Mouse (Mus musculus) lung, embryonic 16.5 days (tissue): ENCODE measurements around the gene Elf5. TPM values are rescaled to one million over a fixed set of nuclear protein-coding genes. Genes with fewer than 3 reads are reported as not detected.

ENCODE experiments used
- ATAC-seq: fragments of 200-750 bp; cut with Nextera tagmentation; 2 replicates; pipeline ENCODE4 v1.8.0; 2017; ENCODE audit warnings: low read depth, mild to moderate bottlenecking, moderate library complexity
- H3K27ac ChIP-seq: fragments of 300-500 bp; sonication (generic); 2 replicates; pipeline ENCODE4 v1.5.1; 2014; ENCODE audit warnings: mild to moderate bottlenecking, control low read depth, low read length
- H3K27me3 ChIP-seq: fragments of 300-500 bp; sonication (generic); 2 replicates; pipeline ENCODE4 v1.6.1; 2014; ENCODE audit warnings: low read depth, low read length, mixed read lengths; ENCODE audit not compliant: control insufficient read depth, insufficient read depth
- H3K36me3 ChIP-seq: fragments of 300-500 bp; sonication (generic); 2 replicates; pipeline ENCODE4 v1.6.1; 2014; ENCODE audit warnings: low read length; ENCODE audit not compliant: control insufficient read depth, insufficient read depth
- H3K4me1 ChIP-seq: fragments of 300-500 bp; sonication (generic); replicated peaks from 2 replicates; pipeline ENCODE4 v1.6.1; 2014; ENCODE audit warnings: low read length, mixed read lengths; ENCODE audit not compliant: control insufficient read depth, insufficient read depth
- H3K4me2 ChIP-seq: fragments of 300-500 bp; sonication (generic); 2 replicates; pipeline ENCODE4 v1.6.1; 2014; ENCODE audit warnings: low read depth, low read length, control low read depth
- H3K4me3 ChIP-seq: fragments of 300-500 bp; sonication (generic); 2 replicates; pipeline ENCODE4 v1.5.1; 2014; ENCODE audit warnings: mild to moderate bottlenecking, low read length, control low read depth
- H3K9ac ChIP-seq: fragments of 300-500 bp; sonication (generic); 2 replicates; pipeline ENCODE4 v1.6.1; 2014; ENCODE audit warnings: low read length, control low read depth
- H3K9me3 ChIP-seq: fragments of 300-500 bp; sonication (generic); 2 replicates; pipeline ENCODE4 v1.6.1; 2016; ENCODE audit warnings: low read length; ENCODE audit not compliant: control insufficient read depth
- WGBS: fragments of 180-500 bp; shearing (Covaris S2); extraction: QIAGEN DNeasy Blood & Tissue Kit; methylation state at CpG from one replicate; pipeline ENCODE4 v1.1.7; 2014; 5-methylcytosine and 5-hydroxymethylcytosine counted together
- polyA plus RNA-seq: library from polyadenylated mRNA; unstranded; fragments of >200 nt; fragmentation: Nextera tagmentation; extraction: Ambion mirVana; gene quantifications from 2 replicates; pipeline ENCODE4 v1.2.1, GENCODE M21; 2015

The Elf5 gene
- polyA plus RNA-seq, 1 experiment from 2014 or later: 8.5 TPM

- Histone ChIP-seq H3K4me3 (no peak overlapping the region), H3K4me2 (no peak overlapping the region), H3K36me3 (no peaks in the 10 kb centered on the region), H3K4me1 (no peaks in the 10 kb centered on the region), H3K9ac (no peak overlapping the region), H3K9me3 (no peaks in the 10 kb centered on the region), H3K27ac (no peak overlapping the region), H3K27me3 (no peaks in the 10 kb centered on the region)
- 58% methylated on average over 4 of the region's 4 CpGs for WGBS
- no peak for ATAC-seq
Observed at GRCm38 (mm10) chr2:103400691-103401090, 10.8 kb upstream of the Elf5 start.

GRCm38 (mm10) chr2:103406239-103406638, 5.2 kb upstream of the Elf5 start:
- no peak for ATAC-seq

GRCm38 (mm10) chr2:103411816-103412215, 328 bp downstream of the Elf5 start:
- no peak overlapping the region for H3K27ac ChIP-seq
- no peaks in the 10 kb centered on the region for H3K4me1 ChIP-seq
- no peaks in the 10 kb centered on the region for H3K27me3 ChIP-seq
- ATAC-seq: no peak
- H3K4me3 ChIP-seq: no peak overlapping the region
- H3K4me2 ChIP-seq: no peak overlapping the region
- no peak overlapping the region for H3K9ac ChIP-seq
- H3K9me3 ChIP-seq: no peaks in the 10 kb centered on the region
- WGBS: 77% methylated on average over 3 of the region's 3 CpGs
- no peaks in the 10 kb centered on the region for H3K36me3 ChIP-seq

More at GRCm38 (mm10) chr2:103406239-103406638, 5.2 kb upstream of the Elf5 start:
- no peak overlapping the region for H3K4me3 ChIP-seq
- H3K36me3 ChIP-seq: no peaks in the 10 kb centered on the region
- WGBS: 57% methylated on average over 3 of the region's 3 CpGs
- H3K4me1 ChIP-seq: no peaks in the 10 kb centered on the region
- no peaks in the 10 kb centered on the region for H3K9me3 ChIP-seq
- no peak overlapping the region for H3K9ac ChIP-seq
- no peak overlapping the region for H3K27ac ChIP-seq
- H3K27me3 ChIP-seq: no peaks in the 10 kb centered on the region
- no peak overlapping the region for H3K4me2 ChIP-seq

GRCm38 (mm10) chr2:103413381-103413780, 1.9 kb downstream of the Elf5 start:
- WGBS: 36% methylated on average over 5 of the region's 5 CpGs
- no peak overlapping the region for H3K27ac ChIP-seq
- no peaks in the 10 kb centered on the region for H3K4me1 ChIP-seq
- H3K9me3 ChIP-seq: no peaks in the 10 kb centered on the region
- no peak overlapping the region for H3K4me2 ChIP-seq
- no peaks in the 10 kb centered on the region for H3K36me3 ChIP-seq
- no peaks in the 10 kb centered on the region for H3K27me3 ChIP-seq
- no peak overlapping the region for H3K4me3 ChIP-seq
- no peak for ATAC-seq
- no peak overlapping the region for H3K9ac ChIP-seq

GRCm38 (mm10) chr2:103415774-103416173, 4.3 kb downstream of the Elf5 start:
- ATAC-seq: 0 out of 2 replicates have a peak, but pooled peaks have one; percentile 32

GRCm38 (mm10) chr2:103420650-103421507, 9.4 kb downstream of the Elf5 start:
- Histone ChIP-seq H3K4me2 (no peak overlapping the region), H3K27me3 (no peaks in the 10 kb centered on the region), H3K4me1 (no peaks in the 10 kb centered on the region; the same call in 1 of the 2 replicates), H3K36me3 (no peaks in the 10 kb centered on the region), H3K9ac (no peak overlapping the region), H3K27ac (no peak overlapping the region), H3K4me3 (no peak overlapping the region), H3K9me3 (no peaks in the 10 kb centered on the region)
- 0 out of 2 replicates have a peak, but pooled peaks have one; percentile 23 for ATAC-seq
- 44% methylated on average over 15 of the region's 15 CpGs for WGBS

More at GRCm38 (mm10) chr2:103415774-103416173, 4.3 kb downstream of the Elf5 start:
- H3K9ac ChIP-seq: no peak overlapping the region
- H3K36me3 ChIP-seq: no peaks in the 10 kb centered on the region
- no peaks in the 10 kb centered on the region for H3K9me3 ChIP-seq
- H3K4me3 ChIP-seq: no peak overlapping the region
- 60% methylated on average over 3 of the region's 3 CpGs for WGBS
- H3K4me2 ChIP-seq: no peak overlapping the region
- no peaks in the 10 kb centered on the region for H3K27me3 ChIP-seq
- 0 out of 2 replicates have a peak overlapping the region, but pooled peaks have one; percentile 5 for H3K27ac ChIP-seq
- H3K4me1 ChIP-seq: no peaks in the 10 kb centered on the region; the same call in 1 of the 2 replicates

- Histone ChIP-seq H3K4me1 (peaks cover 5% of the 10 kb centered on the region; the same call in 1 of the 2 replicates), H3K9ac (peak overlapping the region; percentile 63), H3K27ac (peak overlapping the region; percentile 92), H3K4me2 (peak overlapping the region; percentile 48), H3K4me3 (peak overlapping the region; percentile 40), H3K9me3 (no peaks in the 10 kb centered on the region), H3K27me3 (no peaks in the 10 kb centered on the region), H3K36me3 (no peaks in the 10 kb centered on the region)
- peak; percentile 58 for ATAC-seq
- 45% methylated on average over 12 of the region's 12 CpGs for WGBS
Observed at GRCm38 (mm10) chr2:103423884-103424283, 12.4 kb downstream of the Elf5 start.

GRCm38 (mm10) chr2:103424349-103425026, 13.0 kb downstream of the Elf5 start:
- WGBS: 11% methylated on average over 12 of the region's 12 CpGs
- Histone ChIP-seq H3K9me3 (no peaks in the 10 kb centered on the region), H3K36me3 (no peaks in the 10 kb centered on the region), H3K4me3 (peak overlapping the region; percentile 40), H3K4me1 (peaks cover 5% of the 10 kb centered on the region; the same call in 1 of the 2 replicates), H3K4me2 (peak overlapping the region; percentile 48), H3K27me3 (no peaks in the 10 kb centered on the region), H3K27ac (peak overlapping the region; percentile 92), H3K9ac (peak overlapping the region; percentile 63)
- peak; percentile 75 for ATAC-seq

GRCm38 (mm10) chr2:103425456-103426063, 14.1 kb downstream of the Elf5 start:
- H3K9ac ChIP-seq: peak overlapping the region; percentile 41
- 28% methylated on average over 11 of the region's 11 CpGs for WGBS
- no peaks in the 10 kb centered on the region for H3K27me3 ChIP-seq
- H3K36me3 ChIP-seq: no peaks in the 10 kb centered on the region
- peak overlapping the region; percentile 40 for H3K4me3 ChIP-seq
- H3K9me3 ChIP-seq: no peaks in the 10 kb centered on the region
- peak overlapping the region; percentile 71 for H3K27ac ChIP-seq
- H3K4me2 ChIP-seq: peak overlapping the region; percentile 39
- H3K4me1 ChIP-seq: peaks cover 5% of the 10 kb centered on the region; the same call in 1 of the 2 replicates
- peak; percentile 63 for ATAC-seq
